Mouse (Mus musculus): Measurements from ENCODE around the gene Slc44a5.

Slc44a5 gene

DNA sequence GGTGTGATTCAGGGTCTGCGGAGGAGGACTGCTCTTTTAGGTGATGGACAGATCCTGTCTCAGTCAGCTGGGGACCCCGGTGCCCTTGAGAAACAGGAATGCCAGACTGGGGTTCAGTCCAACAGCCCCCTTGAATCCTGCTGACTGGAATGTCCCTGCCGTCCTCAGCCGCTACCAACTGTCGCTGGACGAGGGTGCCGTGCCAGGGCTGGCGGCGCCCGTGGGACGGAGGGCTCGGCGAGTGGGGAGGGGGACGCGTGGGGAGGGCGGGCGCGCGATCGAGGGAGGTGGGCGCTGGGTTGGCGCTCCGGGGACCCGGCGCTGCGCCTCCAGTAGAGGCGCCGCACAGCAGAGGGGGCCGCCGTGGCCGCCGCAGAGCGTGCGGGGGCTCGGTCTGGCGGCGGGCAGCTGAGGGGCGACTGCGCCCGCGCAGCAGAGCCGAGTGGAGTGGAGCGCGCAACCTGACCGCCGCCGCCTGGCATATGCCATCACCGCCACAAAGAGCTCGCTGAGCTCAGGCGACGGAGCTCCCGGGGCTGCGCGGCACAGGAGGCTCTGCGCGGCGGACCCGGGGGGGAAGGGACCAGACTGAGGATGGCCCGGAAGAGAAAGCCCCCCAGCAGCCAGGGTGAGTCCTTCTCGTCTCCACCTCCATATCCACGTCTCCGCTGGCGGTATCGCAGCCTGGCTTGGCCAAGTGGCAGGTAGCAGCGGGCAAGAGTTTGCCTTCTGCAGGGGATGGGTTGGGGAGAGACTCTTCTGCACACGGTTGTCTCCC lies at the start of gene Slc44a5:
TSS of gene Slc44a5 (plus strand) at position 266 of the 778 bp plus-strand sequence.
- no peak for DNase-seq (ENCODE audit: low read depth)

DNA sequence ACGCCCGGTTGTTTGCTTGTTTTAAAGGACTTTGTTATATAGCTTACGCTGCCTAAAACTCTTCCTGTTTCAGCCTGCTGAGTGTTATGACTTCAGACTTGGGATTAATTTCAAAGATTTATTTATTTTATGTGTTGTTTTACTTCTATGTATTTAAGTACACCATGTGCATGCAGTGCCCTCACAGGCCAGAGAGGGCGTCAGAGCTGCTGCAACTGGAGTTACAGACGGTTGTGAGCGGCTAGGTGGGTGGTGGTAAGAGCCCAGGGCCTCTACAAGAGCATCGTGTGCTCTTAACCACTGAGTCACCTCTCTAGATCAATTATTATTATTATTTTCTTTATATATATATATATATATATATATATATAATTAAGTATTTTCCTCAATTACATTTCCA lies 46.9 kb upstream of the Slc44a5 start:
- DNase-seq (ENCODE audit: low read depth), result no peak

DNA sequence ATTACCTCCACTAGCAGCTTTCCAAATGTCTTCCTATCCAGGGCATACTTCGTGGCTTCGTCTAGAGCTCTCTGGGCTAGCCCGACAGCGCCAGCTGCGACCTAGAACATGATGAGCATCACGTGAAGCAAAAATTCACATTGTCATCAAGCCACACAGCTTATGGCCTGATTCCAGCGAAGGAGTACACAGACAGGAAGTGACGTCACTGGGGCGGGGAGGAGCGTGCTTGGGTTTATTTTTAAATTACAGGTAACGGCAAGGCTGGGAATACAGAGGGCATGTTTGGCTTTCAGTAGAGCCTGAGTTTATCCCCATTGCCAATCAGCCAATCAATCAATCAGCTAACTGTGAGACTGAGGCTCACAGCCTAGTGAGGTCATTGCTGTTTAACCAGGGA lies 43.7 kb upstream of the Slc44a5 start:
- no peak for DNase-seq (ENCODE audit: low read depth)

DNA sequence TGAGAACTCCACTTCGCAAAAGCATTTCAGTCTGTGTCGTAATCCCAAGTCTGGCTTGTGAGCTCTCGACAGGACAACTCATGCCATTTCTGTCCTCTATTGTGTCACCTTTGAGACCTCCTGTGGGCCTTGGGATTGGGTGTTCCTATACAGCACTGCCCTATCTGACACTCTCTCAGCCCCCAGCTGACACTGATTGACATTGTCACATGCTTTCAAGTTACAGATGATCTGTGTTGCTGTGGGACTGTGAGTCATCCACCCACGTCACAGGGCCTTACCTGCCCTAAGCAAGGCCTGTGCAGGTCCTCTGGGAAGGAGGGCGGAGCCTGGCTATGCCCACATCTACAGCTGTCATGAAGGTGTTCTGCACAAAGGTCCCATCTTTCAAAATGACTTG lies 40.8 kb upstream of the Slc44a5 start:
- no peak for DNase-seq (ENCODE audit: low read depth)

DNA sequence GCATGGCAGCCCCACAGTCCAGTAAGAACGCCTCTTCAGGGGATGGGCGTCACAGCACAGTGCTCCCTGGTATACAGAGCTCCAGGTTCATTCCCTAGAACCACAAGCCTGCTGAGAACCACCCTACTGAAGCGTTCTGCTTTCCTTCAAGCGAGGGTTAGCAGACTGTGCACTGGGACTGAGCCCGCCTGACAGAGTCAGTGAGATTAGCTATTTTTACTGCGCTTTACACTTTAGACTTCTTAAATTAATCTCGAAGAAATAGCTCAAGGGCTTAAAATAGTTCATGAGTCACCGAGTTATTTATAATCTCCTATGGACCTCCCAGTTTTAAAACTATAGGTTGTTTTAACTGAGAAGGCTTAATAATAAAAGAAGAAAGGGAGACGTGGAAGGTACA lies 37.4 kb upstream of the Slc44a5 start:
- peak; percentile 16 for DNase-seq (ENCODE audit: low read depth)

DNA sequence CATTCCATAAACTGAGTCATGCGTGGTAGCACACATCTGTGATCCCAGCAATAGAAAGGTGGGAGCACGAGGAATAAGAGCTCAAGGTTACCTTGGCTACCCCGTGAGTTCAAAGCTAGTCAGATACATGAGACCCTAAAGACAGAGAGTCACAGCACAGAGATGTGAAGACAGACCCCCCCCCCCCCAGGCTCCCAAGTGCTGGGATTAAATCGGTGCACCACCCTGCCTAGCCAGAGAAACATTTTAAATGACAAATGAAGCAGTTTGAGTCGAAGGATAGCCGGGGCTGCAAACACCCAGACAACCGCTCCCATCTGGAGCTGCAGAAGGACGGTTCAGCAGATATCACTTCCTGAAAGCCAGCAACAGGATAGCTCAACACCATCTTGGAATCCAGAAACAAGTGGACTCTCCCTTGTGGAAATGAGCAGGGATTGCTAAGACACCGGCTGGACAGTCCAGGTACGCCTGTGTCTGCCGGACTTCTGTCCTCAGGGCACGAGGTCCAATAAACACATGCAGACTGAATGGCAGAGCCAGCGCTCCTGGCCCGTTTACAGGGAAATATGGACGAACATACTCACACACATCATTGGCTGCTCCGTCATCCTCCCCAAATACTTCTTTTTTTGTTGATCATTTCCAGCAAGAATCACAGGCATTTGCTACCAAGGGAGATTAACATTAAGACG lies 36.0 kb upstream of the Slc44a5 start:
- no peak for DNase-seq (ENCODE audit: low read depth)

DNA sequence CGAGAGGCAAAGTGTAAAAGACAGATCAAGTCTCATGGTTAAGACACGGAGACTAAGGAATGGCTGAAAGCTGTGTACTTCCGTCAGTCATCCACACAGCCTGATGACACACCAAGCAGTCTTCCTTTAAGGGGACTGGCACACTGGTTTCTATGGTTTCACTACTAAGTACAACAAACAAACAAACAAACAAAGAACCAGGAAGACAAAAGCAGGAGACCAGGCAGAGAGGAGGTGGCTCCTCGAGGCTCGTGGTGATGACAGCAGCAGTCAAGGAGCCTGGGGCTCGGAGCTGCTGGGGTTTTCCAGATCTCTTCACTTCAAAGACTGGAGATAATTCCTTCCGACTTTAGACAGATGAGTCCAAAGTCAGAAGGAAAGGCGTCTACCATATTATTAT lies 33.2 kb upstream of the Slc44a5 start:
- DNase-seq (ENCODE audit: low read depth), result no peak

DNA sequence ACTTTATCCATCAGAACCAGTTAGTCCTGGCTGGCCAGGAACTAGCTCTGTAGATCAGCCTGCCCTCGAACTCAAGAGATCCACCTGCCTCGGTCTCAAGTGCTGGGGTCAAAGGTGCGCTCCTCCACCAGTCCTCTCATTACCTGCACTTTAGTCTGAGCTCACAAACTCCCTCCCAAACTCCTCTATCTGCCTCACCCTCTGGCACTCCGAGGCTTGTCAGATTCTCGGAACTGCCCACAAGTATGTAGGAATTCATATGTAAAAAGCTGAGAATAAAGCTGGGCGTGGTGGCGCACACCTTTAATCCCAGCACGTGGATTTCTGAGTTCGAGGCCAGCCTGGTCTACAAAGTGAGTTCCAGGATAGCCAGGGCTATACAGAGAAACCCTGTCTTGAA lies 32.8 kb upstream of the Slc44a5 start:
- DNase-seq (ENCODE audit: low read depth), result no peak

DNA sequence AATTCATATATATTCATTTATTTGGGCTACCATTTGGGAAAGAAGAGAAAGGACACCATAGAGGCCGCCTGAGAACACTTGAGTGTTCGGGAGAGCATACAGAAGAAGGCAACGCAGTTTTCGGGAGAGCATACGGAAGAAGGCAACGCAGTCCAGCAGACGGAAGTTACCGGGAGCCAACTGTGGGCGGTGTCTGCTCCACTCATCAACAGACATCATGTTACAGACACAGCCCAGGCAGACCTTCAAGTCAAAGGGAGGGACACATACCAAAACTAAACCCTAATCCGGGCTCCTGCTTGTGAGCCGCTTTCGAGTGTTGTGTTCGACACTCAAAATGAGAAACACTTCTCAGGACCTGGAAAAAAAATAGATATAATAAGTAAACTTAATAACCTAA lies 31.6 kb upstream of the Slc44a5 start:
- no peak for DNase-seq (ENCODE audit: low read depth)

DNA sequence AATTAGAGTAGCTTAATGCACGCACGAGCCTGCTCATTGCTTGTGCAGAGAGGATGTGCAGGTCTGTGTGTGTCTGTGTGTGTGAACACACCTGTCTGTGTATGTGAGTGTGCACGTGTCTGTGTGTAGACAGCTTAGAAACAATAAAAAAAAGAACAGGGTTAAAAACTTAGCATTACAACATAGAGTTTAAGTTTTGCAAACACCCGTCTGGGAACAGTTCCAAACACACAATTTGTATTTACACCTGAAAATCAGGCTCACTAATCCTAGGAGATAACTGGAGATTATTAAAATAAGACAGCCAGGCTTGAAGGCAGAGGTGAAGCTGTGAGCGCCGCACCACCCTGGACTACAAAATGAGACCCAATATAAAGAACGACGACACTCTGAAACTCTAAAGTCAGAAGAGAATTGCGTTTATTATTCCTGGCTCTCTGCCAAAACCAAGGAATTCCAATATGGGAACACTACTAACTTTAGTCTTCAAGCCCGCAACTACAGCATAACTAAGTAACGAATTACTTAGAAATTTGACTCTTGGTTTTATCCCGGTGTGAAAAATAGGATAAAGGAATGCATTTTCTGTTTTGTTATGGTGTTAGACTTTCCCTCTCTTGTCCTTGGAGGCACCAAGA lies 30.1 kb upstream of the Slc44a5 start:
- DNase-seq (ENCODE audit: low read depth), result peak; percentile 75

DNA sequence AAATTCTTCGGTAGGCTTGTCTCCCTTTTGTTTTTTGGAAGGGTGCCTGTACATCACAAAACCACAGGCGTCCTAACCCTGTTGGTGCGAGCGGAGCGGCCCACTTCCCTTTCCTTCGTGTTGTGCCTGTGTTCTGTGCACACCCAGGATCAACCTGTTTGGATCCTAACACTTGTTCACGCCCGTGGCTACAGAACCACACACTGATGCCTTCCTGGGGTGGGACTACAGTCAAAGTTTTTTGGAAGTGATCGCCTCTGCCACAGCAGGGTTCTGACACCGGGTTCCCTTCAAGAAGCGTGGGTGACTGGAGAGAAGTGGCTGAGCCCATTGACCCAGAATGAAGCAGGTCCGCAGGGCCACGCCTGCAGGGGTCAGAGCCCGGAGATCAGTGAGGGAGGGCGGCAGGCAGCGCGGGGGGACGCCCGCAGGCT lies 29.3 kb upstream of the Slc44a5 start:
- DNase-seq (ENCODE audit: low read depth), result peak; percentile 56

DNA sequence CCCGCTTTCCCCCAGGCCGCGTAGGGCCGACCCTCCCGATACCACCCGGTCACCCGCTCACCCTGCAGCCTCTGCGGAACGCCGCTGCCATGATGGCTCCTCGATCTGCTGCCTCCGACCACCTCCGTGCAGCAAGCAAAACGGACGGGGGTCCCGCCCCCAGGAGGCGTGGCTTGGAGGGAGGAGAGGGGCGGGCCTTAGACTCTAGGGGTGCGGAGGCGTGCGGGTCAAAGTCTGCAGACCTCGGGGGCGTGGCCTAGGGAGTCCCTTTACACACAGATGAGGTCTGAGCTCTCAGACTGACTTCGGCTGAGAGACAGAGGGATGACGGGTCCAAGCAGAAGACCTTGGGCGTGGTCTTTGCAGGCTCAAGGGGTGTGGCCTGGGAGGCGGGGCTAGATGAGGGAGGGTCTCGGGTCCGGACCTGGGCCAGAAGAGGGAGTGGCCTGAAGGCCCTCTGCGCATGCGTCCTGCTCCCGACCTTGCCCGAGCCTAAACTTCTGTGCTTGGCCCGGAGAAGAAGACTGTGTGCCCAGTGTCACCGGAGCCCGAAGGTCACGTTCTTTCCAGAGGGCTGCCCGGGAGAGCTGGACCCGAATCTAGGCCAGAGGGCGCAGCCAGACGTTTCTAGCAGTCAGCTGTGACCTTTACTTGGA lies 28.8 kb upstream of the Slc44a5 start, which contains the start of gene Acadm:
TSS of gene Acadm (minus strand) at position 298 of the 656 bp plus-strand sequence.
- peak; percentile 100 for DNase-seq (ENCODE audit: low read depth)

DNA sequence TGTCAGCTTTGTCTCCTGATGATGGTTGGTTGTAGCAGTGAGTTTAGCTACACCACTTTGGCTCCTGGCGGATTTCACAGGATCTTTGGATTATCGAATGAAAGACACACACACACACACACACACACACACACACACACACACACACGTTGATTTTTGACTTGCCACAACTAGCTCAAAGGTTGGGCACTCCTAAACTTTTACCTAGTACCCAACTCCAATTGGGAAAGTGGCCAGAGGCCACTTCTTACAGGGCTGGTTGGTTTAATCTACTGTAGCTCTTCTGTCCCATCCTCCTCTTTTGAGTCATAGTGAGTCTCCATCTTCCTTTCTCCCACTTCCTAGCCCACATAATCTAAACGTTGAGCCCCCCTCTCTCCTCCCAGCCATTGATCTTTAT lies 26.0 kb upstream of the Slc44a5 start:
- DNase-seq (ENCODE audit: low read depth), result no peak

DNA sequence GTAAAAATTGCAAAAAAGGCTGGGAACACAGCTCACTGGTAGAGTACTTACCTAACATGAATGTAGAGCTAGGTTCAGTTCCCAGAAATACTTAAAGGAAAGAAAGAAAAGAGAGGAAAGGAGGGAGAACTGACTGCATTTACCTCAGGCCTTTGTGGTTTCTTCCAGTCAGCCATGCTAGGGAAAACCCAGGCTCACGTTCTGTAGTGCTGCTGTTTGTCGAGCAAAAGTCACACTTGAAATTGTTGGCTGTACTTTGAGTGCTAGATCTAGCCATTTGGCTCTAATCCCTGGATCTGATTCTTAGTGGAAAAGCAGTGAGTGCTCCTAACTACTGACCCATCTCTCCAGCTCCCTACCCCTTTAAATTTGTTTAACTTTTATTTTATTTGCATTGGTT lies 25.1 kb upstream of the Slc44a5 start:
- no peak for DNase-seq (ENCODE audit: low read depth)

DNA sequence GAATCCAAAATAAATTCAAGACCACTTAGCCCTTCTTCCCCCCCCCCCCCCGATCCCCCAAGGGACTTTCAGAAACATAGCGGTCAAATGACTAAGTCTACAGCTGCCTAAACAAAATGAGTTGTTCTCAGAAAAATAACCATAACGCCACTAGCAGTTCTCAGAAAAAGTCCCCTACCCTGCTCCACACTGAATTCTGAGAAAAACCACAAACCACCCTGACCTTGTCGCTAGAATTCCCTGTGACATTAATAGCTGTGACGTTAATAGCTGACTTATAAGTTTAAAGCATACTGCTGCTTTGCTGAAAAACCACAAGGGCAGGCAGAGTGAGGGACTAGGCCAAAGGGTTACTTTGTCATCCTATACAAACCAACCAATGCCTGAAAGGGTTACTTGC lies 15.3 kb upstream of the Slc44a5 start:
- no peak for DNase-seq (ENCODE audit: low read depth)

DNA sequence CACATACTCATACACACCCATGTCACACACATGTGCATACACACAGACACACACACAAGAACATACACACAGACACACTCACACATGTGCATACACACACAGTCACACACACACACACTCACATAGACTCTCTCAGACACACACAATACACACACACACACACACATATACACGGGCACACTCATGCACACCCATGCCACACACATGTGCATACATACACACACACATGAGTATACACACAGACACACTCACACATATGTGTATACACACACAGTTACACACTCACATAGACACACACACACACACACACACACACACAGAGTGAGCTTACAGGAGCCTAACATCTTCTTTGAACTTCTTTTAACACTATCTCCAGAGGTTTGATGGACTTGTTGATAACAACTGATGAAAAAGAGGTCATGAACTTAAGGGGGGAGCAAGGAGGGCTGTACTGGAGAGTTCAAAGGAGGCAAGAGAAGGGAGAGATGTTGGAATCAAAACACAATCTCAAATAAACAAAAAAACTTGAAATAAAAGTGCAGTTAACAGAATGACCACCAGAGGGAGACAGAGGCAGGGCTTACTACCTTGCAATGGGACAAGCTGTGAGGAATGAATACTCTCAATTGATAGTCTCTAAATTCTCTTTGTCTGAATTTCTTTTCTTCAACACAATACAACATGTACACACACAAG lies 14.1 kb upstream of the Slc44a5 start:
- peak; percentile 84 for DNase-seq (ENCODE audit: low read depth)

DNA sequence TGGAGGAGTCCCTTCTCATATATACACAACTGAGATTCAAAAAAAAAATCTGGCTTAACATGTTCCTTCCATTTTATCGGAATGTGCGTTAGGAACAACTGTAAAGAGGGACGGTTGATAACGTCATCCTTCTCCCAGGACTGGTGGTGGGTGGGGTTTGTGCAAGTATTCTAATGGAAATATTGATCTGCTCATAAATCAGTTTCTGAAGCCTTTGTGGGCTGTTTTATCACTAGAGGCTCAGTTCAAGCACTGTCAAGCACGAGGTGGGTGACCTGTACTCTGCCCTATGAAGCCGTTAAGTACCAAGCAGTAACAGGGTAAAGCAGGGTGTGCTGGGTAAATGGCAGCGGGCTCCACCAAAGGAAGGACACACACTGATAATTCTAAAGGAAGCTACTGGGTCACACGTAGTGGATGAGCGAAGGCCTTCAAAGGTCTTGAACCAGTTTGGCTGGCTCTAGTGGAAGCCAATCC lies 13.5 kb upstream of the Slc44a5 start:
- DNase-seq (ENCODE audit: low read depth), result no peak

DNA sequence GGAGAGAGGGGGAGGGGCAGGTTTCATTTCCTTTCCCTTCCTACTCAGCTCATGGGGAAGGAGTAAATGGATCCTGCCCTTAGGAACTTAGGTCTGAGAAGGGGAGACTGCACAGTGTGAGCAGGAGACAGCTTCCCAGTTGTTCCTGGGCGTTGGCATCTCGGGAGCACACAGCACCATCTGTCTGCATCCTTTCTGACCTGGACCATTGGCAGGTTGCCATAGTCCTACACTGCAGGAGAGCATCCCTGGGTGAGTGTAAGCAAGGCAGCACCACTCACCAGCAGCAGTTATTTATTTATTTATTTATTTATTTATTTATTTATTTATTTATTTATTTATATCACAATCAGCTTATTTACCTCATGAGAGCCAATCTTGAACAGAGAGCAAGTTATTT lies 12.4 kb upstream of the Slc44a5 start:
- peak; percentile 11 for DNase-seq (ENCODE audit: low read depth)

DNA sequence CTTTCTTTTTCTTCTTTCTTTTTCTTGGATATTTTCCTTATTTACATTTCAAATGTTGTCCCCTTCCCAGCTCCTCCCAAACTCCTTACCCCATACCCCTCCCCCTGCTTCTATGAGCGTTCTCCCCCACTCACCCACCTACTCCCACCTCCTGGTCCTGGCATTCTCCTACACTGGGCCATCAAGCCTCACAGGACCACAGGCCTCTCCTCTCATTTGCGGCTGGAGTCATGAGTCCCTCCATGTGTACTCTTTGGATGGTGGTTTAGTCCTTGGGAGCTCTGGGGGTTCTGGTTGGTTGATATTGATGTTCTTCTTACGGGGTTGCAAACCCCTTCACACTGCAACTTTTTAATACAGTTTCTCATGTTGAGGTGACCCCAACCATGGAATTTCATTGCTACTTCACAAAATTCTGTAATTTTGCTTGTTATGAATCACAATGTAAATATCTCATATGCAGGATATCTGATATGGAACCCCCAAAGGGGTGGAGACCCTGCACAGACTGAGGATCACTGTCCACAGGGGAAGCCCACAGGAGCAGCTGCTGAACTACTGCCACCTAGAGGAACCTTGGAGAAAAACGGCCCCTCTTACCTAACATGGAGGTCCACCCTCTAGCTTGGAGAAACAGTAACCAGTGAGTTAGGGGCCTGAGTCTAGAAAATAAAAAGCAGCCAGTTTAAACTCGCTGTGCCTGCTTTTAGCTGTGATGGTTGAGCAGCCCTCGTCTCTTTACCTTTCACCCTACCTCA lies 11.4 kb upstream of the Slc44a5 start:
- DNase-seq (ENCODE audit: low read depth), result peak; percentile 44

DNA sequence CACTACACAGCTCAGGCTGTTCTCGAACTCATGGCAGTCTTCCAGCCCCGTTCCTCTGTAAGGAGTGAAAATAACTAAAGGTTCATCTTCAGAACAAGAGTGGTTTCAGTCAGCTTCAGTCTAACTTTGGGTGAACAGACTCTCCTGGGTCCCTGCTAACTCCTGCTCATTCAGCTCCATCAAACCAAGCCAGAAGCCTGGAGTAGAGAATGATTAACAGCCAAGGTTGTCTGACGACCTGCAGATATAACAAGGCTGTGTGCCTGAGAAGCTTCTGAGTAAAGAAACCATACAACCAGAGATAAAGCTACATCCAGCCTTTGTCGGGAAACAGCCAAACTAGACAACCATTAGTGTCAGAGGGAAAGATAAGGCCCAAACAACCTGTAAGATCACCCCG lies 5.8 kb upstream of the Slc44a5 start:
- DNase-seq (ENCODE audit: low read depth), result no peak

DNA sequence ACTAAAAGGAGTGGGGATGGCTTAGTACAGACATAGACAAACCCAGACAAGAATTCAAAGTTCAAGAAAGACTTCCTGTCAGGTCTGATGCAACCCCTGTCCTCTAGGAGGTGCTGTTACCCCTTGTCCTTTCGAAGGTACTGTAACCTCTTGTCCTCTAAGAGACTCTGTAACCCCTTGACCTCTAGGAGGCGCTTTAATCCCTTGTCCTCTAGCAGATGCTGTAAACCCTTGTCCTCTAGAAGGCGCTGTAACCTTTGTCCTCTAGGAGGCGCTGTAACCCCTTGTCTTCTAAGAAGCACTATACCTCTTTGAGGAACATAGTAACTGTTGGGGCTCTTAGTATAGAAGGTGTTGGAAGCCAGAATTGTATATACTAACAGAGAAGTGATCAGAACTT lies 4.7 kb upstream of the Slc44a5 start:
- DNase-seq (ENCODE audit: low read depth), result peak; percentile 45
